Mouse (Mus musculus): Measurements from ENCODE around the gene Aig1. TPM values are rescaled to one million over a fixed set of nuclear protein-coding genes. Genes with fewer than 3 reads are reported as not detected.

Aig1 gene
- polyA plus RNA-seq, 1 experiment from 2014 or later, result 39.1 TPM

GRCm38 (mm10) chr10:13690773-13691172 lies 178.0 kb downstream of the Aig1 start:
- H3K36me3 ChIP-seq (ENCODE audit: control insufficient read depth, insufficient read depth, low read length), result no peaks in the 10 kb centered on the region
- no peak overlapping the region for H3K9ac ChIP-seq (ENCODE audit: low read depth, low read length)
- H3K9me3 ChIP-seq (ENCODE audit: control insufficient read depth, low read length), result no peaks in the 10 kb centered on the region
- H3K27me3 ChIP-seq (ENCODE audit: control insufficient read depth, insufficient read depth, low read length), result no peaks in the 10 kb centered on the region
- 85% methylated on average over 5 of the region's 5 CpGs for WGBS
- 0 out of 2 replicates have a peak, but pooled peaks cover 2% of the 10 kb centered on the region for H3K4me1 ChIP-seq (ENCODE audit: control insufficient read depth, insufficient read depth, low read length)
- no peak overlapping the region for H3K4me2 ChIP-seq (replicated peaks; ENCODE audit: low read depth, low read length)
- H3K4me3 ChIP-seq (ENCODE audit: low read length), result no peak overlapping the region
- no peak for ATAC-seq (ENCODE audit: low FRiP score, low TSS enrichment)
- no peak overlapping the region for H3K27ac ChIP-seq (ENCODE audit: low read depth, low read length)

- no peak for ATAC-seq (ENCODE audit: low FRiP score, low TSS enrichment)
- Histone ChIP-seq H3K9me3 (ENCODE audit: control insufficient read depth, low read length) (no peaks in the 10 kb centered on the region), H3K4me2 (replicated peaks; ENCODE audit: low read depth, low read length) (no peak overlapping the region)
These were observed 178.8 kb downstream of the Aig1 start for GRCm38 (mm10) chr10:13689841-13690590.

DNA sequence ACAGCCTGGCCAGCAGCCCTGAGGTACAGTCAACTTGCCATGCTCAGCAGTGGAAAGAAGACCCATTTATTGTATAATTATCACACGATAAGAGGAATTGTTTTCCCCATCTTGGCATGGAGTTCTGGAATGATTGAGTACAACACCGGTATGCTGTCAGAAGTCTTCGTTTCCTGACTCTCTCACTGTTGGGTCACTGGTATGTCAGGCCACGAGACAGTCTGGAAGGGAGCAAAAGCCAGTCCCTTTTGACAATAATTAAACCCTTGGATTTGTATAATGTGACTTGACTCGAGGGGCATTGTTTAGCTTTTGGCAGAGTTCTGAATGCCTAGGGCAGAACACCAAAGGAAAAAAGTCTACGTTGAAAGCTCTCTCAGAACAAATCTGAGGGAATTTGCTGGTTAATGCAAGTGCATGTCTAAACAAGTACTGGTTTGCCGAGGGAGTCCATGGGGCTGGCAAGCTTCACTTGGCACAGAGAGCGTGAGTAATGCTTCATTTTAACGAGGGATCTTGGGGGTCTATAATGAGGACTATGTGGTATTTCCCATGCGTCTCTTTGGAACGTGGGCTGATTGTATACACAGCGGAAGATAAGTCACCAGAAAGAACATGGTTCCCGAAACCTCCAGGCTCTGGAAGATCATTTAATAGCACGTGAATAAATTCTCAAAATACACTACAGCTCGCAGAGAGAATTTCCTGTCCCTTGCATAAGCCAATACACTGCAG lies 180.2 kb downstream of the Aig1 start:
- no peaks in the 10 kb centered on the region for H3K36me3 ChIP-seq (ENCODE audit: control insufficient read depth, insufficient read depth, low read length)
- no peak for ATAC-seq (ENCODE audit: low FRiP score, low TSS enrichment)
- no peaks in the 10 kb centered on the region for H3K9me3 ChIP-seq (ENCODE audit: control insufficient read depth, low read length)
- no peak overlapping the region for H3K27ac ChIP-seq (ENCODE audit: low read depth, low read length)
- H3K4me1 ChIP-seq (ENCODE audit: control insufficient read depth, insufficient read depth, low read length), result 0 out of 2 replicates have a peak, but pooled peaks cover 2% of the 10 kb centered on the region
- no peak overlapping the region for H3K9ac ChIP-seq (ENCODE audit: low read depth, low read length)
- H3K4me2 ChIP-seq (replicated peaks; ENCODE audit: low read depth, low read length), result no peak overlapping the region
- WGBS, result 59% methylated on average over 15 of the region's 15 CpGs
- no peaks in the 10 kb centered on the region for H3K27me3 ChIP-seq (ENCODE audit: control insufficient read depth, insufficient read depth, low read length)
- H3K4me3 ChIP-seq (ENCODE audit: low read length), result no peak overlapping the region

More at GRCm38 (mm10) chr10:13689841-13690590, 178.8 kb downstream of the Aig1 start:
- no peaks in the 10 kb centered on the region for H3K36me3 ChIP-seq (ENCODE audit: control insufficient read depth, insufficient read depth, low read length)
- no peak overlapping the region for H3K27ac ChIP-seq (ENCODE audit: low read depth, low read length)
- H3K9ac ChIP-seq (ENCODE audit: low read depth, low read length), result no peak overlapping the region
- WGBS, result 78% methylated on average over 10 of the region's 10 CpGs
- 0 out of 2 replicates have a peak, but pooled peaks cover 2% of the 10 kb centered on the region for H3K4me1 ChIP-seq (ENCODE audit: control insufficient read depth, insufficient read depth, low read length)
- no peak overlapping the region for H3K4me3 ChIP-seq (ENCODE audit: low read length)
- no peaks in the 10 kb centered on the region for H3K27me3 ChIP-seq (ENCODE audit: control insufficient read depth, insufficient read depth, low read length)

GRCm38 (mm10) chr10:13687182-13687810 lies 181.5 kb downstream of the Aig1 start:
- ATAC-seq (ENCODE audit: low FRiP score, low TSS enrichment), result no peak
- WGBS, result 86% methylated on average over 8 of the region's 8 CpGs
- Histone ChIP-seq H3K4me3 (ENCODE audit: low read length) (no peak overlapping the region), H3K27me3 (ENCODE audit: control insufficient read depth, insufficient read depth, low read length) (no peaks in the 10 kb centered on the region), H3K27ac (ENCODE audit: low read depth, low read length) (no peak overlapping the region), H3K9ac (ENCODE audit: low read depth, low read length) (no peak overlapping the region), H3K9me3 (ENCODE audit: control insufficient read depth, low read length) (no peaks in the 10 kb centered on the region), H3K36me3 (ENCODE audit: control insufficient read depth, insufficient read depth, low read length) (no peaks in the 10 kb centered on the region), H3K4me2 (replicated peaks; ENCODE audit: low read depth, low read length) (no peak overlapping the region), H3K4me1 (ENCODE audit: control insufficient read depth, insufficient read depth, low read length) (0 out of 2 replicates have a peak, but pooled peaks cover 2% of the 10 kb centered on the region)

- Histone ChIP-seq H3K4me1 (ENCODE audit: control insufficient read depth, insufficient read depth, low read length) (0 out of 2 replicates have a peak, but pooled peaks cover 2% of the 10 kb centered on the region), H3K9me3 (ENCODE audit: control insufficient read depth, low read length) (no peaks in the 10 kb centered on the region), H3K9ac (ENCODE audit: low read depth, low read length) (no peak overlapping the region), H3K4me3 (ENCODE audit: low read length) (no peak overlapping the region), H3K27me3 (ENCODE audit: control insufficient read depth, insufficient read depth, low read length) (no peaks in the 10 kb centered on the region), H3K27ac (ENCODE audit: low read depth, low read length) (no peak overlapping the region), H3K36me3 (ENCODE audit: control insufficient read depth, insufficient read depth, low read length) (no peaks in the 10 kb centered on the region), H3K4me2 (replicated peaks; ENCODE audit: low read depth, low read length) (no peak overlapping the region)
- no peak for ATAC-seq (ENCODE audit: low FRiP score, low TSS enrichment)
- WGBS, result 74% methylated on average over 5 of the region's 5 CpGs
These were observed 182.7 kb downstream of the Aig1 start for GRCm38 (mm10) chr10:13686127-13686526.

DNA sequence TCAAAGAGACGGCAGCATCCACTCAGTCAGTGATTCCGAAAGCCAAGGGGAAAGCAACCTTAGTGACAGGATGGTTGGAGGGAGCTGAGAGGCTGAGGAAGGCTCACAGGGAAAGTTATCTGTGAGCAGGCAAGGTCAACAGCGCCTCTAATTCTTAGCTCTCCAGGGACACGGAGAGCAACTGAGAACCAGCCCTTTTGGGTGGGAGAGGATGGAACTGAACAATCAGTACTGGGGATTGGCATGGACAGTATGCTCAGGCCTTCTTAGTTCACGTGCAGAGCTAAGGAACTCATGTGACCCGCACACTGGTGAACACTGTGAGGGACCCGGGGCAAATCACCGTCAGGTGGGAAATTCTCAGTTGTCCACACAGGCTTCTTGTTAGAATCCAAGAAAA lies 183.4 kb downstream of the Aig1 start:
- no peak overlapping the region for H3K4me3 ChIP-seq (ENCODE audit: low read length)
- H3K27me3 ChIP-seq (ENCODE audit: control insufficient read depth, insufficient read depth, low read length), result no peaks in the 10 kb centered on the region
- no peaks in the 10 kb centered on the region for H3K36me3 ChIP-seq (ENCODE audit: control insufficient read depth, insufficient read depth, low read length)
- 89% methylated on average over 8 of the region's 8 CpGs for WGBS
- no peak overlapping the region for H3K4me2 ChIP-seq (replicated peaks; ENCODE audit: low read depth, low read length)
- no peak for ATAC-seq (ENCODE audit: low FRiP score, low TSS enrichment)
- H3K9me3 ChIP-seq (ENCODE audit: control insufficient read depth, low read length), result no peaks in the 10 kb centered on the region
- H3K9ac ChIP-seq (ENCODE audit: low read depth, low read length), result no peak overlapping the region
- no peak overlapping the region for H3K27ac ChIP-seq (ENCODE audit: low read depth, low read length)
- 0 out of 2 replicates have a peak, but pooled peaks cover 2% of the 10 kb centered on the region for H3K4me1 ChIP-seq (ENCODE audit: control insufficient read depth, insufficient read depth, low read length)

GRCm38 (mm10) chr10:13684452-13684851 lies 184.3 kb downstream of the Aig1 start:
- no peak overlapping the region for H3K9ac ChIP-seq (ENCODE audit: low read depth, low read length)
- no peaks in the 10 kb centered on the region for H3K9me3 ChIP-seq (ENCODE audit: control insufficient read depth, low read length)
- no peak overlapping the region for H3K4me3 ChIP-seq (ENCODE audit: low read length)
- no peaks in the 10 kb centered on the region for H3K36me3 ChIP-seq (ENCODE audit: control insufficient read depth, insufficient read depth, low read length)
- no peak overlapping the region for H3K4me2 ChIP-seq (replicated peaks; ENCODE audit: low read depth, low read length)
- no peak overlapping the region for H3K27ac ChIP-seq (ENCODE audit: low read depth, low read length)
- no peak for ATAC-seq (ENCODE audit: low FRiP score, low TSS enrichment)
- 0 out of 2 replicates have a peak, but pooled peaks cover 2% of the 10 kb centered on the region for H3K4me1 ChIP-seq (ENCODE audit: control insufficient read depth, insufficient read depth, low read length)
- no peaks in the 10 kb centered on the region for H3K27me3 ChIP-seq (ENCODE audit: control insufficient read depth, insufficient read depth, low read length)

GRCm38 (mm10) chr10:13682565-13682964 lies 186.2 kb downstream of the Aig1 start:
- Histone ChIP-seq H3K9me3 (ENCODE audit: control insufficient read depth, low read length) (no peaks in the 10 kb centered on the region), H3K27me3 (ENCODE audit: control insufficient read depth, insufficient read depth, low read length) (no peaks in the 10 kb centered on the region), H3K4me2 (replicated peaks; ENCODE audit: low read depth, low read length) (no peak overlapping the region), H3K4me1 (ENCODE audit: control insufficient read depth, insufficient read depth, low read length) (no peaks in the 10 kb centered on the region), H3K27ac (ENCODE audit: low read depth, low read length) (no peak overlapping the region), H3K9ac (ENCODE audit: low read depth, low read length) (no peak overlapping the region), H3K4me3 (ENCODE audit: low read length) (no peak overlapping the region), H3K36me3 (ENCODE audit: control insufficient read depth, insufficient read depth, low read length) (no peaks in the 10 kb centered on the region)
- ATAC-seq (ENCODE audit: low FRiP score, low TSS enrichment), result no peak
- 69% methylated on average over 3 of the region's 3 CpGs for WGBS

- no peak overlapping the region for H3K4me3 ChIP-seq (ENCODE audit: low read length)
These were observed 191.3 kb downstream of the Aig1 start for GRCm38 (mm10) chr10:13677440-13677839.

More at GRCm38 (mm10) chr10:13677440-13677839, 191.3 kb downstream of the Aig1 start:
- Histone ChIP-seq H3K9me3 (ENCODE audit: control insufficient read depth, low read length) (no peaks in the 10 kb centered on the region), H3K4me1 (ENCODE audit: control insufficient read depth, insufficient read depth, low read length) (no peaks in the 10 kb centered on the region), H3K9ac (ENCODE audit: low read depth, low read length) (no peak overlapping the region), H3K27ac (ENCODE audit: low read depth, low read length) (no peak overlapping the region), H3K27me3 (ENCODE audit: control insufficient read depth, insufficient read depth, low read length) (no peaks in the 10 kb centered on the region), H3K36me3 (ENCODE audit: control insufficient read depth, insufficient read depth, low read length) (no peaks in the 10 kb centered on the region), H3K4me2 (replicated peaks; ENCODE audit: low read depth, low read length) (no peak overlapping the region)
- no peak for ATAC-seq (ENCODE audit: low FRiP score, low TSS enrichment)
- WGBS, result 83% methylated on average over 2 of the region's 2 CpGs
